19 mouse cellular contexts compared by ENCODE assay signal in genomic region chr6:8719692-8720091, GRCm38 (mm10). TPM values are rescaled to one million over a fixed set of nuclear protein-coding genes. Genes with fewer than 3 reads are reported as not detected.
DNase-seq lines count a peak whose midpoint lies in the region; ATAC-seq and TF ChIP-seq lines count a peak whose summit lies in the region.
"Had no signal": no experiment of that assay in that cellular context is flagged by ENCODE, and none has a peak within 500 bp of the region (broad histone marks: within the 10 kb centered on the region; RNA-seq: fewer than 3 reads in every experiment).

No protein-coding gene starts in this region.

- no peak for ATAC-seq in stomach, postnatal 0 days (ENCODE audit: low FRiP score, low TSS enrichment)
- ATAC-seq: forebrain, embryonic 13.5 days; forebrain, embryonic 15.5 days; forebrain, postnatal 0 days had no signal

- no peak for TF ChIP-seq CTCF in stomach, postnatal 0 days (IDR thresholded peaks at IDR 0.05; ENCODE audit: low read depth)

- peak; percentile 30 for DNase-seq in left cerebral cortex, adult 11 months (ENCODE audit: low spot score)
- no peak for DNase-seq in left cerebral cortex, adult 8-10 months (ENCODE audit: low spot score in 2 of 2)
- peak; percentile 39 for DNase-seq in brain, adult 2 months (ENCODE audit: low read depth, low spot score)
- peak; percentile 50 for DNase-seq in telencephalon, adult 2 months (ENCODE audit: low read depth, low spot score)
- DNase-seq in stomach, postnatal 0 days (ENCODE audit: low spot score): no peak
- DNase-seq: adrenal gland, adult 2 months; adrenal gland, postnatal 10 days; adrenal gland, postnatal 25 days; cerebellum, adult 11-12 months; cerebellum, adult 2 months; cerebellum, adult 9-10 months; cerebellum, postnatal 10 days; cerebellum, postnatal 25 days; forebrain, postnatal 0 days had no signal

- H3K9me3 ChIP-seq in stomach, postnatal 0 days (ENCODE audit: control insufficient read depth, low read length): no peaks in the 10 kb centered on the region
- H3K9me3 ChIP-seq: embryonic facial prominence, embryonic 10.5 days; embryonic facial prominence, embryonic 12.5 days; forebrain, embryonic 13.5 days; forebrain, embryonic 15.5 days had no signal

- no peaks in the 10 kb centered on the region for H3K36me3 ChIP-seq in stomach, postnatal 0 days (ENCODE audit: control insufficient read depth, insufficient read depth, low read length)
- H3K36me3 ChIP-seq: embryonic facial prominence, embryonic 10.5 days; embryonic facial prominence, embryonic 12.5 days; forebrain, embryonic 15.5 days had no signal

- H3K4me2 ChIP-seq in stomach, postnatal 0 days (replicated peaks; ENCODE audit: low read depth): no peak overlapping the region
- H3K4me2 ChIP-seq: embryonic facial prominence, embryonic 12.5 days; forebrain, embryonic 13.5 days; forebrain, embryonic 15.5 days had no signal

- H3K27me3 ChIP-seq in stomach, postnatal 0 days (ENCODE audit: control insufficient read depth, insufficient read depth, low read length): no peaks in the 10 kb centered on the region
- H3K27me3 ChIP-seq: embryonic facial prominence, embryonic 12.5 days; forebrain, embryonic 13.5 days; forebrain, embryonic 15.5 days had no signal

- no peak overlapping the region for H3K4me3 ChIP-seq in stomach, postnatal 0 days (ENCODE audit: low read depth, low read length)
- H3K4me3 ChIP-seq: embryonic facial prominence, embryonic 10.5 days; embryonic facial prominence, embryonic 12.5 days; forebrain, embryonic 13.5 days; forebrain, embryonic 15.5 days had no signal

- H3K9ac ChIP-seq in stomach, postnatal 0 days (ENCODE audit: low read length): no peak overlapping the region
- H3K9ac ChIP-seq: embryonic facial prominence, embryonic 12.5 days; forebrain, embryonic 13.5 days; forebrain, embryonic 15.5 days; forebrain, postnatal 0 days had no signal

- TF ChIP-seq EP300 in stomach, postnatal 0 days (optimal IDR thresholded peaks at IDR 0.05): no peak

- 89% methylated on average over 2 of the region's 2 CpGs for WGBS in stomach, postnatal 0 days

- H3K27ac ChIP-seq in stomach, postnatal 0 days (replicated peaks): no peak overlapping the region
- H3K27ac ChIP-seq: embryonic facial prominence, embryonic 10.5 days; embryonic facial prominence, embryonic 12.5 days; forebrain, embryonic 13.5 days; forebrain, embryonic 15.5 days had no signal

- no peaks in the 10 kb centered on the region for H3K4me1 ChIP-seq in stomach, postnatal 0 days (replicated peaks; ENCODE audit: control insufficient read depth, insufficient read depth)
- H3K4me1 ChIP-seq: embryonic facial prominence, embryonic 10.5 days; embryonic facial prominence, embryonic 12.5 days; forebrain, embryonic 13.5 days; forebrain, embryonic 15.5 days had no signal

RNA-seq across cellular contexts. Expression of gene Ica1, which starts 58.6 kb away (rescaled TPM):
- total RNA-seq in left cerebral cortex, adult 8-10 months (2022): 10 to 100 TPM; 61.4 to 71.1 (median 66.2) TPM
- 44.7 and 46.9 TPM in 2 replicates for polyA plus RNA-seq in stomach, postnatal 0 days (2015; fragmentation: Nextera tagmentation; extraction: Ambion mirVana)
- total RNA-seq: MEL had no signal

Comparison
In these comparisons a context has a peak if more than half of its experiments do, and no peak if none do; other contexts are left out.
1. DNase-seq: peak in left cerebral cortex, adult 11 months (single experiment), brain, adult 2 months (single experiment) and telencephalon, adult 2 months (single experiment); none in left cerebral cortex, adult 8-10 months (0 of 2) and stomach, postnatal 0 days (single experiment).